Mouse (Mus musculus) cerebellum, postnatal 4 days (tissue): ENCODE results near the gene BC024978.

ENCODE experiments used
- DNase-seq, 2 experiments: peaks; one replicate each; pipeline ENCODE4 v3.0.0; 2022; ENCODE audit warnings: low spot score in 2 of 2, mixed read lengths in 1 of 2

BC024978 gene

GRCm38 (mm10) chr7:27174896-27175295 is 20.7 kb upstream of the BC024978 start:
- DNase-seq, result no peak

GRCm38 (mm10) chr7:27177942-27178323 is 17.6 kb upstream of the BC024978 start:
- DNase-seq, result no peak

GRCm38 (mm10) chr7:27178324-27179216 is 17.0 kb upstream of the BC024978 start, which contains the start of gene Rab4b:
TSS of gene Rab4b (minus strand) at chr7:27178896.
- DNase-seq, result peak; percentile 99

GRCm38 (mm10) chr7:27179217-27179918 is 16.2 kb upstream of the BC024978 start:
- no peak for DNase-seq

- DNase-seq, result no peak
Measured at GRCm38 (mm10) chr7:27180036-27180435, 15.5 kb upstream of the BC024978 start.

- DNase-seq, result no peak
Measured at GRCm38 (mm10) chr7:27180837-27181695, 14.5 kb upstream of the BC024978 start, which contains the start of the genes Gm21983 and Mia. TSS of gene Gm21983 (minus strand) at chr7:27181086. TSS of gene Mia (minus strand) at chr7:27181157.

GRCm38 (mm10) chr7:27182498-27182897 is 13.1 kb upstream of the BC024978 start:
- no peak for DNase-seq

GRCm38 (mm10) chr7:27184964-27185363 is 10.6 kb upstream of the BC024978 start:
- DNase-seq, result no peak

GRCm38 (mm10) chr7:27185986-27186385 is 9.6 kb upstream of the BC024978 start:
- no peak for DNase-seq

- no peak for DNase-seq
Measured at GRCm38 (mm10) chr7:27189271-27189931, 6.2 kb upstream of the BC024978 start.

GRCm38 (mm10) chr7:27192434-27192833 is 3.1 kb upstream of the BC024978 start:
- DNase-seq, result no peak

- DNase-seq, result no peak
Measured at GRCm38 (mm10) chr7:27193731-27194130, 1.9 kb upstream of the BC024978 start.

- no peak for DNase-seq
Measured at GRCm38 (mm10) chr7:27197136-27197535, 1.6 kb downstream of the BC024978 start.

GRCm38 (mm10) chr7:27197634-27198033 is 2.1 kb downstream of the BC024978 start:
- DNase-seq, result no peak

- no peak for DNase-seq
Measured at GRCm38 (mm10) chr7:27198355-27198754, 2.8 kb downstream of the BC024978 start.

- DNase-seq, result no peak
Measured at GRCm38 (mm10) chr7:27198779-27199178, 3.2 kb downstream of the BC024978 start.

- no peak for DNase-seq
Measured at GRCm38 (mm10) chr7:27203730-27204449, 8.3 kb downstream of the BC024978 start.

GRCm38 (mm10) chr7:27212626-27213025 is 17.0 kb downstream of the BC024978 start:
- DNase-seq, result no peak

GRCm38 (mm10) chr7:27218586-27218985 is 23.0 kb downstream of the BC024978 start:
- no peak for DNase-seq

GRCm38 (mm10) chr7:27219937-27220336 is 24.4 kb downstream of the BC024978 start:
- DNase-seq, result no peak
